Mouse (Mus musculus) gastrocnemius, postnatal 10 days (tissue): ENCODE results near the gene Phf14. TPM values are rescaled to one million over a fixed set of nuclear protein-coding genes. Genes with fewer than 3 reads are reported as not detected.
"Not testable (repeated sequence)": the region's sequence is repeated elsewhere in the genome, so short reads cannot be mapped to it uniquely, and the experiment has no call there.

ENCODE experiments used
- DNase-seq: peaks from one replicate; pipeline ENCODE4 v3.0.0; 2021; ENCODE audit warnings: mixed read lengths
- total RNA-seq, 2 experiments: library from RNA; stranded (reverse); gene quantifications; 2 replicates each; pipeline ENCODE4 v1.2.3; 2021

Gene Phf14
- total RNA-seq, 2 experiments from 2014 or later, result 35.5 to 38.3 TPM

GRCm38 (mm10) chr6:12095716-12096115, 188.1 kb downstream of the Phf14 start:
- no peak for DNase-seq

- DNase-seq, result no peak
Measured at GRCm38 (mm10) chr6:12097125-12097524, 189.5 kb downstream of the Phf14 start.

- DNase-seq, result no peak
Measured at GRCm38 (mm10) chr6:12105144-12105543, 197.5 kb downstream of the Phf14 start.

GRCm38 (mm10) chr6:12107326-12107725, 199.7 kb downstream of the Phf14 start:
- DNase-seq, result no peak

GRCm38 (mm10) chr6:12107786-12108185, 200.2 kb downstream of the Phf14 start:
- no peak for DNase-seq

- no peak for DNase-seq
Measured at GRCm38 (mm10) chr6:12116926-12117818, 209.6 kb downstream of the Phf14 start.

- no peak for DNase-seq
Measured at GRCm38 (mm10) chr6:12117819-12118570, 210.4 kb downstream of the Phf14 start.

- no peak for DNase-seq
Measured at GRCm38 (mm10) chr6:12122759-12123158, 215.2 kb downstream of the Phf14 start.

GRCm38 (mm10) chr6:12125031-12125803, 217.6 kb downstream of the Phf14 start:
- DNase-seq, result peak; percentile 31

- DNase-seq, result not testable (repeated sequence)
Measured at GRCm38 (mm10) chr6:12126601-12127000, 219.0 kb downstream of the Phf14 start.

GRCm38 (mm10) chr6:12127287-12127686, 219.7 kb downstream of the Phf14 start:
- no peak for DNase-seq

Other genes starting within 250 kb of the Phf14 start
- gene Ndufa4, start 312 bp upstream of the Phf14 start, total RNA-seq, result 1,000 to 10,000 TPM; 1,041 to 1,152 TPM